Mouse (Mus musculus): ENCODE data around the gene Opcml.

GRCm38 (mm10) chr9:27792994-27793393 lies 2.4 kb downstream of the Opcml start:
- TF ChIP-seq CTCF (IDR thresholded peaks at IDR 0.05; ENCODE audit: low read depth, low read length), result no peak
- no peak for TF ChIP-seq GATA1 (IDR thresholded peaks at IDR 0.05; ENCODE audit: borderline replicate concordance, low read length)
- TF ChIP-seq TAL1 (conservative IDR thresholded peaks at IDR 0.05; ENCODE audit: low read depth, low read length), result no peak
- TF ChIP-seq POLR2AphosphoS5 (IDR thresholded peaks at IDR 0.05; ENCODE audit: insufficient replicate concordance, low read depth, low read length), result no peak
- TF ChIP-seq GATA2 (IDR thresholded peaks at IDR 0.05; ENCODE audit: borderline replicate concordance, low read depth, low read length), result no peak

All from G1E (cell line).